Comparison of ENCODE assay signal across 22 mouse cellular contexts in genomic region chr16:28350624-28351023, GRCm38 (mm10).
DNase-seq lines count a peak whose midpoint lies in the region; ATAC-seq and TF ChIP-seq lines count a peak whose summit lies in the region.
"Had no signal": no experiment of that assay in that cellular context is flagged by ENCODE, and none has a peak within 500 bp of the region (broad histone marks: within the 10 kb centered on the region; RNA-seq: fewer than 3 reads in every experiment).

No protein-coding gene starts in this region.

- peak; percentile 29; the same call in 1 of the 2 replicates for ATAC-seq in forebrain, postnatal 0 days
- ATAC-seq in lung, embryonic 14.5 days (ENCODE audit: insufficient read depth), result peak; percentile 60; the same call in 1 of the 2 replicates
- ATAC-seq: intestine, embryonic 15.5 days had no signal

- no peaks in the 10 kb centered on the region for H3K4me1 ChIP-seq in forebrain, postnatal 0 days (ENCODE audit: insufficient read depth)
- no peaks in the 10 kb centered on the region for H3K4me1 ChIP-seq in forebrain, embryonic 10.5 days
- no peaks in the 10 kb centered on the region for H3K4me1 ChIP-seq in lung, embryonic 14.5 days (ENCODE audit: insufficient read depth)
- H3K4me1 ChIP-seq: embryonic facial prominence, embryonic 15.5 days; forebrain, embryonic 12.5 days; heart, embryonic 13.5 days; hindbrain, embryonic 13.5 days; intestine, embryonic 15.5 days had no signal

- no peak overlapping the region for H3K4me3 ChIP-seq in forebrain, postnatal 0 days (ENCODE audit: low read depth, low read length)
- H3K4me3 ChIP-seq in forebrain, embryonic 10.5 days, result no peak overlapping the region
- H3K4me3 ChIP-seq in lung, embryonic 14.5 days (ENCODE audit: low read depth, low read length), result no peak overlapping the region
- H3K4me3 ChIP-seq: embryonic facial prominence, embryonic 15.5 days; erythroblast, embryonic 14.5 days; forebrain, embryonic 12.5 days; gastrocnemius, adult 2 months; heart, embryonic 13.5 days; hindbrain, embryonic 13.5 days; intestine, embryonic 15.5 days had no signal

- H3K27ac ChIP-seq in forebrain, postnatal 0 days (ENCODE audit: low read depth, low read length), result no peak overlapping the region
- H3K27ac ChIP-seq in forebrain, embryonic 10.5 days, result no peak overlapping the region
- H3K27ac ChIP-seq in lung, embryonic 14.5 days (ENCODE audit: low read depth), result no peak overlapping the region
- H3K27ac ChIP-seq: embryonic facial prominence, embryonic 15.5 days; forebrain, embryonic 12.5 days; gastrocnemius, adult 2 months; heart, embryonic 13.5 days; hindbrain, embryonic 13.5 days; intestine, embryonic 15.5 days had no signal

- no peak overlapping the region for H3K4me2 ChIP-seq in forebrain, postnatal 0 days (ENCODE audit: low read depth)
- H3K4me2 ChIP-seq in lung, embryonic 14.5 days, result no peak overlapping the region
- H3K4me2 ChIP-seq: embryonic facial prominence, embryonic 15.5 days; forebrain, embryonic 12.5 days; heart, embryonic 13.5 days; hindbrain, embryonic 13.5 days; intestine, embryonic 15.5 days had no signal

- TF ChIP-seq CTCF in forebrain, postnatal 0 days (IDR thresholded peaks at IDR 0.05; ENCODE audit: low read depth), result no peak
- no peak for TF ChIP-seq CTCF in lung, embryonic 14.5 days (IDR thresholded peaks at IDR 0.05; ENCODE audit: low read depth)

- H3K27me3 ChIP-seq in forebrain, postnatal 0 days (ENCODE audit: insufficient read depth, low read length), result no peaks in the 10 kb centered on the region
- no peaks in the 10 kb centered on the region for H3K27me3 ChIP-seq in forebrain, embryonic 10.5 days (ENCODE audit: poor library complexity, severe bottlenecking)
- no peaks in the 10 kb centered on the region for H3K27me3 ChIP-seq in lung, embryonic 14.5 days (ENCODE audit: insufficient read depth, low read length)
- H3K27me3 ChIP-seq: embryonic facial prominence, embryonic 15.5 days; forebrain, embryonic 12.5 days; heart, embryonic 13.5 days; hindbrain, embryonic 13.5 days; intestine, embryonic 15.5 days had no signal

- no peak overlapping the region for H3K9ac ChIP-seq in forebrain, postnatal 0 days
- no peak overlapping the region for H3K9ac ChIP-seq in lung, embryonic 14.5 days
- H3K9ac ChIP-seq: embryonic facial prominence, embryonic 15.5 days; forebrain, embryonic 12.5 days; heart, embryonic 13.5 days; hindbrain, embryonic 13.5 days; intestine, embryonic 15.5 days had no signal

- 54% methylated on average over 2 of the region's 2 CpGs for WGBS in forebrain, postnatal 0 days
- WGBS in forebrain, embryonic 10.5 days, result 80% methylated on average over 2 of the region's 2 CpGs
- WGBS in lung, embryonic 14.5 days, result 21% methylated on average over 2 of the region's 2 CpGs

- DNase-seq in forebrain, postnatal 0 days, result peak; percentile 57
- no peak for DNase-seq in forebrain, embryonic 10.5 days (ENCODE audit: extremely low spot score, low spot score)
- DNase-seq in lung, embryonic 14.5 days, result peak; percentile 40
- DNase-seq in lung, adult 18-20 months, result no peak
- DNase-seq in brain, adult 2 months (ENCODE audit: low read depth, low spot score), result peak; percentile 58
- DNase-seq in telencephalon, adult 2 months (ENCODE audit: low read depth, low spot score), result peak; percentile 35
- DNase-seq: adrenal gland, adult 2 months; adrenal gland, postnatal 25 days; cerebellum, adult 11 months; cerebellum, adult 8-10 months; cerebellum, postnatal 14 days; embryo, embryonic 11 days; gastrocnemius, adult 2 months; gastrocnemius, postnatal 36 days; heart, adult 11 months; heart, postnatal 4 days had no signal

- no peaks in the 10 kb centered on the region for H3K36me3 ChIP-seq in forebrain, postnatal 0 days (ENCODE audit: insufficient read depth)
- no peaks in the 10 kb centered on the region for H3K36me3 ChIP-seq in forebrain, embryonic 10.5 days (replicated peaks)
- no peaks in the 10 kb centered on the region for H3K36me3 ChIP-seq in lung, embryonic 14.5 days (ENCODE audit: insufficient read depth)
- H3K36me3 ChIP-seq: embryonic facial prominence, embryonic 15.5 days; forebrain, embryonic 12.5 days; heart, embryonic 13.5 days; hindbrain, embryonic 13.5 days; intestine, embryonic 15.5 days had no signal

- no peaks in the 10 kb centered on the region for H3K9me3 ChIP-seq in forebrain, postnatal 0 days (ENCODE audit: low read length)
- no peaks in the 10 kb centered on the region for H3K9me3 ChIP-seq in forebrain, embryonic 10.5 days
- no peaks in the 10 kb centered on the region for H3K9me3 ChIP-seq in lung, embryonic 14.5 days (ENCODE audit: low read depth, low read length)
- H3K9me3 ChIP-seq: embryonic facial prominence, embryonic 15.5 days; forebrain, embryonic 12.5 days; heart, embryonic 13.5 days; hindbrain, embryonic 13.5 days; intestine, embryonic 15.5 days had no signal

Comparison
In these comparisons a context has a peak if more than half of its experiments do, and no peak if none do; other contexts are left out.
1. DNase-seq: peak in forebrain, postnatal 0 days (single experiment), lung, embryonic 14.5 days (single experiment), brain, adult 2 months (single experiment) and telencephalon, adult 2 months (single experiment); none in forebrain, embryonic 10.5 days (single experiment) and lung, adult 18-20 months (0 of 2).